Mouse (Mus musculus) neural tube, postnatal 0 days (tissue): ENCODE results near the gene Sumf2. TPM values are rescaled to one million over a fixed set of nuclear protein-coding genes. Genes with fewer than 3 reads are reported as not detected.

Source experiments
- polyA plus RNA-seq: library from polyadenylated mRNA; unstranded; fragments of >200 nt; fragmentation: Nextera tagmentation; extraction: Ambion mirVana; gene quantifications from 2 replicates; pipeline ENCODE4 v1.2.1, GENCODE M21; 2015

The Sumf2 gene
- polyA plus RNA-seq: 25.5 and 28.1 TPM in 2 replicates

GRCm38 (mm10) chr5:129846752-129847557 lies at the start of gene Sumf2:
Gene Sumf2, plus strand, starts transcription at chr5:129846986.

GRCm38 (mm10) chr5:129886911-129887636 lies 40.3 kb downstream of the Sumf2 start, which contains the start of gene Chchd2:
Gene Chchd2, minus strand, starts transcription at chr5:129887470.

GRCm38 (mm10) chr5:129895198-129896088 lies 48.7 kb downstream of the Sumf2 start, which contains the start of gene Zbed5:
Gene Zbed5, plus strand, starts transcription at chr5:129895723.

GRCm38 (mm10) chr5:129898449-129898848 lies 51.7 kb downstream of the Sumf2 start, which contains the start of gene Phkg1:
Gene Phkg1, minus strand, starts transcription at chr5:129898549.

GRCm38 (mm10) chr5:129908242-129908965 lies 61.6 kb downstream of the Sumf2 start, which contains the start of gene Nupr1l:
Gene Nupr1l, plus strand, starts transcription at chr5:129908540.

Other genes with a start within 250 kb of the Sumf2 start
- 4.5 and 4.6 TPM in 2 replicates for gene Zfp11, start 176.9 kb upstream of the Sumf2 start, polyA plus RNA-seq
- not detected in 2 replicates for gene Sept14, start 138.5 kb upstream of the Sumf2 start, polyA plus RNA-seq
- gene Mrps17, start 131.5 kb upstream of the Sumf2 start, polyA plus RNA-seq: 163 and 181 TPM in 2 replicates
- gene Nipsnap2, start 121.9 kb upstream of the Sumf2 start, polyA plus RNA-seq: 114 and 122 TPM in 2 replicates
- gene Psph, start 59.5 kb upstream of the Sumf2 start, polyA plus RNA-seq: 50.8 and 50.9 TPM in 2 replicates
- 857 and 863 TPM in 2 replicates for gene Chchd2, start 40.5 kb downstream of the Sumf2 start, polyA plus RNA-seq
- 7.1 and 8.0 TPM in 2 replicates for gene Zbed5, start 48.7 kb downstream of the Sumf2 start, polyA plus RNA-seq
- gene Phkg1, start 51.6 kb downstream of the Sumf2 start, polyA plus RNA-seq: 5.8 and 6.3 TPM in 2 replicates
- gene Nupr1l, start 61.6 kb downstream of the Sumf2 start, polyA plus RNA-seq: 4.2 and 5.0 TPM in 2 replicates
- 20.0 and 23.8 TPM in 2 replicates for gene Vkorc1l1, start 95.0 kb downstream of the Sumf2 start, polyA plus RNA-seq
- 47.7 and 48.3 TPM in 2 replicates for gene Gusb, start 156.1 kb downstream of the Sumf2 start, polyA plus RNA-seq
- 41.7 and 41.8 TPM in 2 replicates for gene Asl, start 182.3 kb downstream of the Sumf2 start, polyA plus RNA-seq
- 68.6 and 76.2 TPM in 2 replicates for gene Crcp, start 182.3 kb downstream of the Sumf2 start, polyA plus RNA-seq
- 54.7 and 56.9 TPM in 2 replicates for gene Tpst1, start 226.3 kb downstream of the Sumf2 start, polyA plus RNA-seq